30 mouse cellular contexts compared by ENCODE assay signal in genomic region chr17:84684284-84684683, GRCm38 (mm10). TPM values are rescaled to one million over a fixed set of nuclear protein-coding genes. Genes with fewer than 3 reads are reported as not detected.
DNase-seq lines count a peak whose midpoint lies in the region; ATAC-seq and TF ChIP-seq lines count a peak whose summit lies in the region.
"Had no signal": no experiment of that assay in that cellular context is flagged by ENCODE, and none has a peak within 500 bp of the region (broad histone marks: within the 10 kb centered on the region; RNA-seq: fewer than 3 reads in every experiment).

No protein-coding gene starts in this region.

- 30% methylated on average over 6 of the region's 6 CpGs for WGBS in liver, postnatal 0 days (ENCODE audit: insufficient replicate concordance)
- 16% methylated on average over 6 of the region's 6 CpGs for WGBS in liver, embryonic 12.5 days (ENCODE audit: insufficient replicate concordance)

- H3K4me3 ChIP-seq in liver, postnatal 0 days (ENCODE audit: low read depth, low read length) = no peak overlapping the region
- H3K4me3 ChIP-seq in liver, embryonic 12.5 days = no peak overlapping the region
- H3K4me3 ChIP-seq: forebrain, embryonic 10.5 days; forebrain, embryonic 13.5 days; hindbrain, embryonic 13.5 days had no signal

- H3K36me3 ChIP-seq in liver, postnatal 0 days (replicated peaks; ENCODE audit: insufficient read depth, low read length) = no peaks in the 10 kb centered on the region
- H3K36me3 ChIP-seq in liver, embryonic 12.5 days = no peaks in the 10 kb centered on the region
- H3K36me3 ChIP-seq: forebrain, embryonic 10.5 days; hindbrain, embryonic 13.5 days had no signal

- no peak for TF ChIP-seq CTCF in liver, postnatal 0 days (IDR thresholded peaks at IDR 0.05; ENCODE audit: low read depth)

- no peak overlapping the region for H3K9ac ChIP-seq in liver, postnatal 0 days (replicated peaks)
- no peak overlapping the region for H3K9ac ChIP-seq in liver, embryonic 12.5 days
- H3K9ac ChIP-seq: forebrain, embryonic 13.5 days; hindbrain, embryonic 13.5 days had no signal

- H3K4me1 ChIP-seq in liver, postnatal 0 days (ENCODE audit: insufficient read depth) = peaks cover 7% of the 10 kb centered on the region
- no peaks in the 10 kb centered on the region for H3K4me1 ChIP-seq in liver, embryonic 12.5 days
- H3K4me1 ChIP-seq: forebrain, embryonic 13.5 days; hindbrain, embryonic 13.5 days had no signal

- no peak for TF ChIP-seq EP300 in liver, postnatal 0 days (IDR thresholded peaks at IDR 0.05; ENCODE audit: low read depth)

- peak overlapping the region; percentile 45 for H3K4me2 ChIP-seq in liver, postnatal 0 days (ENCODE audit: low read depth, low read length)
- no peak overlapping the region for H3K4me2 ChIP-seq in liver, embryonic 12.5 days
- H3K4me2 ChIP-seq: forebrain, embryonic 13.5 days; heart, embryonic 11.5 days; hindbrain, embryonic 13.5 days had no signal

- ATAC-seq in liver, postnatal 0 days = no peak
- no peak for ATAC-seq in liver, embryonic 12.5 days
- peak; percentile 50; the same call in 1 of the 2 replicates for ATAC-seq in megakaryocyte progenitor cell, adult 5-6 weeks (replicated peaks; ENCODE audit: poor library complexity)
- ATAC-seq: activated CD4-positive, CD25-positive, alpha-beta regulatory T cell, adult 4 months; forebrain, embryonic 13.5 days; forebrain, embryonic 16.5 days; hindbrain, embryonic 16.5 days had no signal

- H3K27ac ChIP-seq in liver, postnatal 0 days (ENCODE audit: low read depth) = no peak overlapping the region
- no peak overlapping the region for H3K27ac ChIP-seq in liver, embryonic 12.5 days
- H3K27ac ChIP-seq: forebrain, embryonic 10.5 days; forebrain, embryonic 13.5 days; hindbrain, embryonic 13.5 days had no signal

- peak; percentile 36 for DNase-seq in embryo, embryonic 10.5 days (ENCODE audit: low spot score)
- no peak for DNase-seq in embryo, embryonic 9.5 days (ENCODE audit: extremely low spot score)
- DNase-seq in liver, postnatal 0 days = no peak
- no peak for DNase-seq in left cerebral cortex, postnatal 10 days (ENCODE audit: extremely low spot score in 1 of 2, low spot score in 2 of 2)
- no peak for DNase-seq in kidney, adult 8-10 months
- DNase-seq: adrenal gland, adult 8-10 months; adrenal gland, postnatal 25 days; cerebellum, adult 11-12 months; cerebellum, adult 8-10 months; cerebellum, postnatal 10 days; cerebellum, postnatal 36 days; gastrocnemius, postnatal 10 days; gastrocnemius, postnatal 36 days; heart, adult 11 months had no signal

- no peaks in the 10 kb centered on the region for H3K9me3 ChIP-seq in liver, postnatal 0 days (ENCODE audit: low read length)
- no peaks in the 10 kb centered on the region for H3K9me3 ChIP-seq in liver, embryonic 12.5 days (replicated peaks)
- H3K9me3 ChIP-seq: forebrain, embryonic 10.5 days; forebrain, embryonic 13.5 days; hindbrain, embryonic 13.5 days had no signal

- intact Hi-C loops in left cerebral cortex, postnatal 10 days (cut with DNase I) = no loop called here

- H3K27me3 ChIP-seq in liver, postnatal 0 days (ENCODE audit: insufficient read depth, low read length) = no peaks in the 10 kb centered on the region
- no peaks in the 10 kb centered on the region for H3K27me3 ChIP-seq in liver, embryonic 12.5 days (replicated peaks)
- H3K27me3 ChIP-seq: forebrain, embryonic 13.5 days; hindbrain, embryonic 13.5 days had no signal

RNA-seq across cellular contexts. Expression of gene Abcg5, which starts 1.5 kb away (rescaled TPM):
- polyA plus RNA-seq in liver, postnatal 0 days (2015; fragmentation: Nextera tagmentation; extraction: Ambion mirVana) = 9.3 and 12.7 TPM in 2 replicates
- polyA plus RNA-seq in liver, embryonic 12.5 days (2016; fragmentation: Nextera tagmentation; extraction: Ambion mirVana) = 0.14 and 0.26 TPM in 2 replicates
- total RNA-seq in megakaryocyte progenitor cell, adult 5-6 weeks (2015) = not detected in 2 replicates
- total RNA-seq in megakaryocyte progenitor cell, adult 5-6 weeks (2017) = not detected in 2 replicates
- total RNA-seq in left cerebral cortex, postnatal 10 days (2021) = not detected
- total RNA-seq: gastrocnemius, adult 18-20 months; gastrocnemius, postnatal 10 days; gastrocnemius, postnatal 36 days; heart, adult 8-10 months; heart, postnatal 25 days; hematopoietic stem cell, adult 5-6 weeks had no signal
- polyA plus RNA-seq: activated CD4-positive, CD25-positive, alpha-beta regulatory T cell, adult 4 months; heart, postnatal 0 days had no signal

RNA-seq across cellular contexts. Expression of gene Abcg8, which starts 8.2 kb away (rescaled TPM):
- 5.6 and 7.4 TPM in 2 replicates for polyA plus RNA-seq in liver, postnatal 0 days (2015; fragmentation: Nextera tagmentation; extraction: Ambion mirVana)
- 0.14 and 0.28 TPM in 2 replicates for polyA plus RNA-seq in liver, embryonic 12.5 days (2016; fragmentation: Nextera tagmentation; extraction: Ambion mirVana)
- not detected in 2 replicates for total RNA-seq in megakaryocyte progenitor cell, adult 5-6 weeks (2015)
- total RNA-seq in megakaryocyte progenitor cell, adult 5-6 weeks (2017) = not detected in 2 replicates
- total RNA-seq in left cerebral cortex, postnatal 10 days (2021) = not detected
- total RNA-seq: adrenal gland, adult 8-10 months; gastrocnemius, adult 18-20 months; gastrocnemius, postnatal 10 days; gastrocnemius, postnatal 36 days; heart, postnatal 25 days; hematopoietic stem cell, adult 5-6 weeks had no signal
- polyA plus RNA-seq: activated CD4-positive, CD25-positive, alpha-beta regulatory T cell, adult 4 months; cortical plate, adult 2 months; forebrain, embryonic 16.5 days; heart, embryonic 11.5 days; heart, embryonic 14.5 days; heart, postnatal 0 days had no signal

RNA-seq across cellular contexts. Expression of gene Dync2li1, which starts 58.0 kb away (rescaled TPM):
- 2.4 and 3.4 TPM in 2 replicates for polyA plus RNA-seq in liver, postnatal 0 days (2015; fragmentation: Nextera tagmentation; extraction: Ambion mirVana)
- 3.3 and 4.2 TPM in 2 replicates for polyA plus RNA-seq in liver, embryonic 12.5 days (2016; fragmentation: Nextera tagmentation; extraction: Ambion mirVana)
- total RNA-seq in megakaryocyte progenitor cell, adult 5-6 weeks (2015) = 4.9 and 6.3 TPM in 2 replicates
- 3.5 and 5.9 TPM in 2 replicates for total RNA-seq in megakaryocyte progenitor cell, adult 5-6 weeks (2017)
- 10 to 100 TPM; 23.5 to 25.6 TPM for total RNA-seq in left cerebral cortex, postnatal 10 days (2021)
